Mouse (Mus musculus): Measurements from ENCODE around the gene Lsamp. TPM values are rescaled to one million over a fixed set of nuclear protein-coding genes. Genes with fewer than 3 reads are reported as not detected.
A peak's percentile ranks its signal among the peaks of the same experiment; 100 is the strongest.

Lsamp gene
- polyA plus RNA-seq, 1 experiment from 2014 or later = 1.3 TPM

DNA sequence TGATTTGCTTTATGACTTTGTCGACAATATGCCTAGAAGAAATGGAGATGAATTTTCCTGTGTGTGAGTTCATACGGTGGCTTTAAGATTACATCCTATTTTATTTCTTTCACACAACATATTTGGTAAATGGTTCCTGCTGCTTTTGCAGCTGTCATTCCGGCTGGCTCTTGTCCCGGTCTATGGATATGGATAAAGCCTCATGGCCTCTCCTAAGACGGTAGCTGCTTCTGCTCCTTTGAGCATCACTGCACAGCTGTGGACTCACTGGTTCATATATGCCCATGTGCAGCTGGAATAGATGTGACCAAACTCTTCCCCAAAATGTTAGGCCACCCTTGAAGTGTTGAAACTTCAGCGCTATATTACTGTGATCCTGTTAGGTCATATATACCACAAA, 2137.6 kb downstream of the Lsamp start:
- 85% methylated on average over 6 of the region's 6 CpGs for WGBS
- H3K4me2 ChIP-seq = no peak overlapping the region
- H3K9me3 ChIP-seq (ENCODE audit: control insufficient read depth, low read length) = no peaks in the 10 kb centered on the region
- ATAC-seq (replicated peaks; ENCODE audit: low FRiP score) (no peak), DNase-seq (ENCODE audit: low spot score) (no peak)
- no peaks in the 10 kb centered on the region for H3K27me3 ChIP-seq (replicated peaks; ENCODE audit: control insufficient read depth, insufficient read depth, low read length)
- H3K9ac ChIP-seq (ENCODE audit: low read depth, low read length) = no peak overlapping the region
- no peaks in the 10 kb centered on the region for H3K4me1 ChIP-seq (replicated peaks; ENCODE audit: control insufficient read depth, insufficient read depth, low read length)
- no peak overlapping the region for H3K4me3 ChIP-seq (ENCODE audit: low read depth, low read length)
- no peak overlapping the region for H3K27ac ChIP-seq (ENCODE audit: low read depth, low read length)
- H3K36me3 ChIP-seq (ENCODE audit: control insufficient read depth, insufficient read depth, low read length) = no peaks in the 10 kb centered on the region

DNA sequence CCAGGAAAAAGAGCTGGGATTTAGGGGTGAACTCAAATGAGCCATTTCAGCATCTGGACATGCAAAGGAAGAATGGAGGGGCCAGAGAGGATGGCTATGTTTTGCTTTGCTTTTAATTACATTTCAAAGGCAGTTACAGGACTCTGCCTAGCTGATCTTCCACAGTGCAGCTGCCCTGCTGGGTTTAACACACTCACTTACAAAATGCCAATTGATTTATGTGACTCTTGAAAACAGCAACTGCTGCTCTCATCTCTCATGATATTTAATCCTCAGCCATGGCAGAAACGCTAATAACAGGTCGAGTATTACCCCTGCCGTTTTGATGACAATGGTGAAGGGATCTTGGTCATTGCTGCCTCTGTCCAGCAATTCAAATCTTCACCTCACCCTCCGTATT, 2139.7 kb downstream of the Lsamp start:
- Histone ChIP-seq H3K9me3 (ENCODE audit: control insufficient read depth, low read length) (no peaks in the 10 kb centered on the region), H3K27ac (ENCODE audit: low read depth, low read length) (no peak overlapping the region), H3K4me3 (ENCODE audit: low read depth, low read length) (no peak overlapping the region), H3K27me3 (replicated peaks; ENCODE audit: control insufficient read depth, insufficient read depth, low read length) (no peaks in the 10 kb centered on the region), H3K9ac (ENCODE audit: low read depth, low read length) (no peak overlapping the region), H3K36me3 (ENCODE audit: control insufficient read depth, insufficient read depth, low read length) (no peaks in the 10 kb centered on the region), H3K4me2 (no peak overlapping the region), H3K4me1 (replicated peaks; ENCODE audit: control insufficient read depth, insufficient read depth, low read length) (no peaks in the 10 kb centered on the region)
- no peak for DNase-seq (ENCODE audit: low spot score)
- 55% methylated on average over 4 of the region's 4 CpGs for WGBS
- ATAC-seq (replicated peaks; ENCODE audit: low FRiP score) = no peak

DNA sequence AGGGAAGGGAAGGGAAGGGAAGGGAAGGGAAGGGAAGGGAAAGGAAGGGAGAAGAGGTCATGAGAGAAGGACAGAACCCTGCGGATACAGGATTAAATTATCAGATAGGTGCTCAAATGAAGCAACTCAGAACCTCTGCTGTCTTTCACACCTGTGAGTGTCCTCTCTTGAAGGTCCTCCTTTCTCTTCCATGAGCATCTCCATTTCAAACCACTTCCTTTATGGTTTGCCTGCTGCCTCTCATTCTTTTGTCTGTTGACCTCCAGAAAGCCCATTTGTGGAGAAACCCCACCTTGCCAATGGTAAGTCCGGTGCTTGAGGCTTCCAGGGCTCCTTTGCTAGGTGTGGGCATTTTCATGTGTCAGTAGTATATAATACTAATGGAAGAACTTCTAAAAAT, 2141.9 kb downstream of the Lsamp start:
- WGBS = 69% methylated on average over 2 of the region's 2 CpGs
- Histone ChIP-seq H3K9ac (ENCODE audit: low read depth, low read length) (no peak overlapping the region), H3K27me3 (replicated peaks; ENCODE audit: control insufficient read depth, insufficient read depth, low read length) (no peaks in the 10 kb centered on the region), H3K4me2 (no peak overlapping the region), H3K27ac (ENCODE audit: low read depth, low read length) (no peak overlapping the region), H3K36me3 (ENCODE audit: control insufficient read depth, insufficient read depth, low read length) (no peaks in the 10 kb centered on the region), H3K4me1 (replicated peaks; ENCODE audit: control insufficient read depth, insufficient read depth, low read length) (no peaks in the 10 kb centered on the region), H3K9me3 (ENCODE audit: control insufficient read depth, low read length) (no peaks in the 10 kb centered on the region), H3K4me3 (ENCODE audit: low read depth, low read length) (no peak overlapping the region)
- no peak for DNase-seq (ENCODE audit: low spot score)
- no peak for ATAC-seq (replicated peaks; ENCODE audit: low FRiP score)

DNA sequence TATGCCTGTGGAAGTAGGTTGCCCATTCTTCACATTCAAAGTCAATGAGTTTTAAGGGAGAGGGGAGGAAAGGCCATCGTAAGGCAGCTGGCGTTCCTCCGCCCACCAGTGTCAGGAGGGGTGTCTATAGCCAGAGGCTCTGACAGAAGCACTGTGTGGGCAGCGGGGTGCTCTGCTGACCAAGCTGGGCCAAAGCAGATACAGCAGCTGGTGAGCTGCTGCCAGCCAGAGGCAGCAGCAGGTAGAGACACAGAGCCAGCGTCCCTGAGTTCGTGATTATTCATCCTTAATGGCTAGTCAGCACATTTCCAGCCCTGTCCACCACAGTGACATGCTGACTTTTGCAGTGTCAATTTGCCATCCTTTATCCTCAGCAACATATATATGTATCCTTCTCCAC, 2163.0 kb downstream of the Lsamp start:
- 76% methylated on average over 6 of the region's 6 CpGs for WGBS
- Histone ChIP-seq H3K9me3 (ENCODE audit: control insufficient read depth, low read length) (no peaks in the 10 kb centered on the region), H3K4me1 (replicated peaks; ENCODE audit: control insufficient read depth, insufficient read depth, low read length) (no peaks in the 10 kb centered on the region), H3K9ac (ENCODE audit: low read depth, low read length) (no peak overlapping the region), H3K36me3 (ENCODE audit: control insufficient read depth, insufficient read depth, low read length) (no peaks in the 10 kb centered on the region), H3K4me3 (ENCODE audit: low read depth, low read length) (no peak overlapping the region), H3K4me2 (no peak overlapping the region), H3K27ac (ENCODE audit: low read depth, low read length) (no peak overlapping the region), H3K27me3 (replicated peaks; ENCODE audit: control insufficient read depth, insufficient read depth, low read length) (no peaks in the 10 kb centered on the region)
- ATAC-seq (replicated peaks; ENCODE audit: low FRiP score) = no peak
- no peak for DNase-seq (ENCODE audit: low spot score)

DNA sequence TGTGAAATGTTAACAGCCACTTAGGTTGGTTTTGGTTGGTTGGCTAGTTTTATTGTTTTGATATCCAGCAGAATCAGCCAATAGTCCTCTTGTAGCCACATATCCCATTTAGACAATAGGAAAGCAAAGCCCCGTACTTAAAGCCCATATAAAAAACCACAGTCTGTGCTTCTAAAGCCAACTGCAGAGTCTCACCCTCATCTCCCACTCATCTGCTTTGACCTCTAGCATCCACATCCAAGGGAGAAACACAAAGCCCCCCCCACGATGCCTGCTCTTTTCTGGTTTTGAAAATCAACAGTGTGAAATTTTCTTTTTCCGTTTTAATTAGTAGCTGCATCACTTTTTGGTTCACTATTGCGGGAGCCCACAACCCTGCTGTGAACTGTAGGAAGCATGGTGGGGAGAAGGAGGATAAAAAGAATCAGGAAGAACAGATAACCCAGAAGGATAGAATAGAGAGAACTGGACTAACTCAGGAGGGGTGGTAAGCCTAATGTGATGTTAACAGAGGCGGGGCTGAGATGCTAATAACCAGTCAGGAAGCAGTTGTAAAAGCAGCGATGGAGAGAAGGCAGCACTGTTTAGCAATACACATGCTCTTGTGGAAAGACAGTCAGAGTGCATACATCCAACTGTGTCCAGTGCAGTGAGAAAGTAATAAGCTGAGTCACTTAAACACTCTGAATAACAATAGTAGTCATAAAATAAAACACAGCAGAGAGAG, 2165.2 kb downstream of the Lsamp start:
- DNase-seq (ENCODE audit: low spot score) (no peak), ATAC-seq (replicated peaks; ENCODE audit: low FRiP score) (no peak)
- H3K9ac ChIP-seq (ENCODE audit: low read depth, low read length) = no peak overlapping the region
- H3K4me3 ChIP-seq (ENCODE audit: low read depth, low read length) = no peak overlapping the region
- WGBS = 63% methylated on average over 6 of the region's 6 CpGs
- H3K27me3 ChIP-seq (replicated peaks; ENCODE audit: control insufficient read depth, insufficient read depth, low read length) = no peaks in the 10 kb centered on the region
- H3K9me3 ChIP-seq (ENCODE audit: control insufficient read depth, low read length) = no peaks in the 10 kb centered on the region
- H3K4me2 ChIP-seq = no peak overlapping the region
- H3K4me1 ChIP-seq (replicated peaks; ENCODE audit: control insufficient read depth, insufficient read depth, low read length) = no peaks in the 10 kb centered on the region
- H3K27ac ChIP-seq (ENCODE audit: low read depth, low read length) = no peak overlapping the region
- no peaks in the 10 kb centered on the region for H3K36me3 ChIP-seq (ENCODE audit: control insufficient read depth, insufficient read depth, low read length)

DNA sequence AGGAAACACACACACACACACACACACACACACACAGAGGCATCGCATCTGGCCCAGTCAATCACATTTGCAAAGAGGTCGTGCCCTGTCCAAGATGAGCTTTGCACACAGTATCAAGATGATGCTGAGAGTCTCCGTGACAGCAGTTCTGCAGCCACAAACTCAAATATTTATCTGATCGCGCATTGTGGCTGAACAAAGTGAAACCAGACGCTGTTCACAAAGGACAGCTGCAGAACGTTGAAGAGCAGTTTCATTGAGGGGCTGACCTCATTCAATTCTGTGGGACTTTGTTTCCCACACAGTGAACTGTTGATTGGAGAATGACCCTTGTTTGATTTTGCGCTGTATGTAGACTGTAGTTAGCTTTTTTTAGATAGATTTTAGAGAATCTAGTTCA, 2168.5 kb downstream of the Lsamp start:
- Histone ChIP-seq H3K4me2 (no peak overlapping the region), H3K9ac (ENCODE audit: low read depth, low read length) (no peak overlapping the region), H3K27ac (ENCODE audit: low read depth, low read length) (no peak overlapping the region), H3K4me3 (ENCODE audit: low read depth, low read length) (no peak overlapping the region), H3K27me3 (replicated peaks; ENCODE audit: control insufficient read depth, insufficient read depth, low read length) (no peaks in the 10 kb centered on the region), H3K9me3 (ENCODE audit: control insufficient read depth, low read length) (no peaks in the 10 kb centered on the region), H3K36me3 (ENCODE audit: control insufficient read depth, insufficient read depth, low read length) (no peaks in the 10 kb centered on the region), H3K4me1 (replicated peaks; ENCODE audit: control insufficient read depth, insufficient read depth, low read length) (no peaks in the 10 kb centered on the region)
- DNase-seq (ENCODE audit: low spot score) (no peak), ATAC-seq (replicated peaks; ENCODE audit: low FRiP score) (no peak)
- 53% methylated on average over 8 of the region's 8 CpGs for WGBS

DNA sequence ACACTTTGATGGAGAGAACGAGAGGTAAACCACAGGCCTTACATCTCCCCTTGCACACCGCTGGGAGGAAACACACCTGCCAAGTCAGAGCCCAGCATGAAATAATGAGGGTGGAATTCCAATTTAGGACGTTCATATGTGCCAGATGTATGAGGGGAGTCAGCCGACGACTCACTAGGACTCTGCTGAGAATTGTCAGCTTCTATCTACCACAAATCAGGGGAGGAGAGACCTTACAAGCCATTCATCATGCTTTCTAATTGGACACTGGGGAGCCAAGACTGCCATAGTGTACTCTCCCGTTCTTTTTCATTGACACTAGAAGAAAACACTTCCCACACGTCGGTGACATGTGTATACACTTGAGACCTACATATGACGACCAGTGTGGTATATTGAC, 2173.7 kb downstream of the Lsamp start:
- H3K9me3 ChIP-seq (ENCODE audit: control insufficient read depth, low read length) = no peaks in the 10 kb centered on the region
- ATAC-seq (replicated peaks; ENCODE audit: low FRiP score) = no peak
- no peaks in the 10 kb centered on the region for H3K36me3 ChIP-seq (ENCODE audit: control insufficient read depth, insufficient read depth, low read length)
- no peak for DNase-seq (ENCODE audit: low spot score)
- H3K27ac ChIP-seq (ENCODE audit: low read depth, low read length) = no peak overlapping the region
- no peaks in the 10 kb centered on the region for H3K4me1 ChIP-seq (replicated peaks; ENCODE audit: control insufficient read depth, insufficient read depth, low read length)
- no peaks in the 10 kb centered on the region for H3K27me3 ChIP-seq (replicated peaks; ENCODE audit: control insufficient read depth, insufficient read depth, low read length)
- H3K9ac ChIP-seq (ENCODE audit: low read depth, low read length) = no peak overlapping the region
- H3K4me2 ChIP-seq = no peak overlapping the region
- H3K4me3 ChIP-seq (ENCODE audit: low read depth, low read length) = no peak overlapping the region
- 74% methylated on average over 9 of the region's 9 CpGs for WGBS

DNA sequence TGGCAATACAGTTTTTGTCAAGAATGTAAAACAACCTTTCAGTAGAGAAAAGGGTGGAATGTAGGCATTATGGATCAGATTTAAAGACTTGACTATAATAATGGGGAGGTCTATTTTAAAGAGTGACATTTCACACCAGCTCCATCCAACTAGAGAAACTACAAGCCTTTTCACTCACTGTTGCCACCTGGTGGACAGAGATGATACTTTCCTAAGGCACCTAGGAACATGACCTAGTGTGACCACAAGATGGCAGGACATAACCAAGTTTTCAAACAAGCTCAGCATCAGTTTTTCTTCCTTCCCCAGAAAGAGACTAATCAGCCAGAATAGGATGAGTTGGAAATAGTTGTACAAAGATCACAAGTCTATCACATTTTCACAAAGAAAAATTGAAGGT, 2180.8 kb downstream of the Lsamp start:
- Histone ChIP-seq H3K4me1 (replicated peaks; ENCODE audit: control insufficient read depth, insufficient read depth, low read length) (no peaks in the 10 kb centered on the region), H3K4me2 (no peak overlapping the region), H3K9ac (ENCODE audit: low read depth, low read length) (no peak overlapping the region), H3K27me3 (replicated peaks; ENCODE audit: control insufficient read depth, insufficient read depth, low read length) (no peaks in the 10 kb centered on the region), H3K27ac (ENCODE audit: low read depth, low read length) (no peak overlapping the region), H3K9me3 (ENCODE audit: control insufficient read depth, low read length) (no peaks in the 10 kb centered on the region), H3K4me3 (ENCODE audit: low read depth, low read length) (no peak overlapping the region), H3K36me3 (ENCODE audit: control insufficient read depth, insufficient read depth, low read length) (no peaks in the 10 kb centered on the region)
- peak; percentile 38 for DNase-seq (ENCODE audit: low spot score)
- no peak; the same call in 1 of the 2 replicates for ATAC-seq (replicated peaks; ENCODE audit: low FRiP score)

DNA sequence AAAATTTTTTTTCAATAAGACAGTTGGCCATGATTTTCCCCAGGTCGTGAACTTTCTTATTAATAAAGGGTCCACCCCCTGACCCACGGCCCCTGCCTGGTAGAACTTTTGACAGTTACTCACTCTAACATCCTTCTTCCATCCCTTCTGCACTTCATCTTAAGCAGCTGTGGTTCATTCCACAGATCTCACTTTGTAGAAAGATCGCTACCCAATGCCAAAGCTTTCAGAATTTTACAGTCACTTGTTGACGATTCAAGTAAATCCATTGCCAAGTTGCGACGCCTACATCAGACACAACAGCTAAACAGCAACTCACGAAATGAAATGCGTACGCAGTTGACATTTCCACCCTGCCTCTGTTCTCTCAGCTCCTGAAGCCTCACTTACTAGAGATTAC, 2184.1 kb downstream of the Lsamp start:
- H3K9ac ChIP-seq (ENCODE audit: low read depth, low read length) = no peak overlapping the region
- no peak overlapping the region for H3K4me2 ChIP-seq
- ATAC-seq (replicated peaks; ENCODE audit: low FRiP score) (no peak), DNase-seq (ENCODE audit: low spot score) (no peak)
- no peaks in the 10 kb centered on the region for H3K27me3 ChIP-seq (replicated peaks; ENCODE audit: control insufficient read depth, insufficient read depth, low read length)
- 86% methylated on average over 9 of the region's 9 CpGs for WGBS
- H3K4me3 ChIP-seq (ENCODE audit: low read depth, low read length) = no peak overlapping the region
- H3K36me3 ChIP-seq (ENCODE audit: control insufficient read depth, insufficient read depth, low read length) = no peaks in the 10 kb centered on the region
- H3K4me1 ChIP-seq (replicated peaks; ENCODE audit: control insufficient read depth, insufficient read depth, low read length) = no peaks in the 10 kb centered on the region
- no peak overlapping the region for H3K27ac ChIP-seq (ENCODE audit: low read depth, low read length)
- H3K9me3 ChIP-seq (ENCODE audit: control insufficient read depth, low read length) = no peaks in the 10 kb centered on the region
